Comparison of ENCODE assay signal across 11 mouse cellular contexts in the genomic region with DNA sequence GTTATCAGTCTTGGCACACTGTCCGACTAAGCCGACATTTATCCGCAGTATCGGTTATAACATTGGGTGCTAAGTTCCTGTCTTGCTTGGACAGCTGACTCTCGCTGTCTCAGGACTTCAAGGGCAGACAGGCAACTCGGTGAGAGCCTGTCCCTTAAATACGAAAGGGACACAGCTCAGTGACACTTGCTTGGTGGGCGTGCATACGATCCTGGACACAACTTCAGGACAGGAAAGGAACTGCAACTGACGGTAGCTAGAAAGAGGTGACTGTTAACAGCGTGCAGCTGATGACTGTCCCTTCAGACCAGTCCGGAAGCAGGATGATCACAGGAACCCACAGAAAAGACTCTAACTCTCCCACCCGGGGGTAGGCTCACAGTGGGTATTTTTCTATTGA. TPM values are rescaled to one million over a fixed set of nuclear protein-coding genes. Genes with fewer than 3 reads are reported as not detected.
DNase-seq lines count a peak whose midpoint lies in the region; ATAC-seq and TF ChIP-seq lines count a peak whose summit lies in the region.
"Had no signal": no experiment of that assay in that cellular context is flagged by ENCODE, and none has a peak within 500 bp of the region (broad histone marks: within the 10 kb centered on the region; RNA-seq: fewer than 3 reads in every experiment).

No protein-coding gene starts in this region.

- 36% methylated on average over 13 of the region's 13 CpGs for WGBS in forebrain, postnatal 0 days
- WGBS in forebrain, embryonic 16.5 days = 36% methylated on average over 13 of the region's 13 CpGs
- WGBS in kidney, embryonic 15.5 days = 35% methylated on average over 13 of the region's 13 CpGs
- WGBS in embryonic facial prominence, embryonic 13.5 days = 37% methylated on average over 13 of the region's 13 CpGs

- H3K4me1 ChIP-seq in forebrain, postnatal 0 days (ENCODE audit: insufficient read depth) = no peaks in the 10 kb centered on the region
- H3K4me1 ChIP-seq in forebrain, embryonic 16.5 days (replicated peaks; ENCODE audit: control insufficient read depth, insufficient read depth, low read length) = no peaks in the 10 kb centered on the region
- H3K4me1 ChIP-seq in kidney, embryonic 15.5 days = peaks cover 4% of the 10 kb centered on the region; the same call in 1 of the 2 replicates
- no peaks in the 10 kb centered on the region for H3K4me1 ChIP-seq in embryonic facial prominence, embryonic 13.5 days

- no peaks in the 10 kb centered on the region; the same call in 1 of the 2 replicates for H3K27me3 ChIP-seq in forebrain, postnatal 0 days (ENCODE audit: insufficient read depth, low read length)
- no peaks in the 10 kb centered on the region for H3K27me3 ChIP-seq in forebrain, embryonic 16.5 days (replicated peaks; ENCODE audit: control insufficient read depth, insufficient read depth, low read length)
- H3K27me3 ChIP-seq in kidney, embryonic 15.5 days = peaks cover 28% of the 10 kb centered on the region
- H3K27me3 ChIP-seq in embryonic facial prominence, embryonic 13.5 days = peaks cover 9% of the 10 kb centered on the region

- H3K4me3 ChIP-seq in forebrain, postnatal 0 days (ENCODE audit: low read depth, low read length) = no peak overlapping the region
- no peak overlapping the region for H3K4me3 ChIP-seq in forebrain, embryonic 16.5 days (replicated peaks; ENCODE audit: low read length)
- peak overlapping the region; percentile 14; the same call in 1 of the 2 replicates for H3K4me3 ChIP-seq in kidney, embryonic 15.5 days (replicated peaks)
- H3K4me3 ChIP-seq in embryonic facial prominence, embryonic 13.5 days = no peak overlapping the region

- H3K36me3 ChIP-seq in forebrain, postnatal 0 days (ENCODE audit: insufficient read depth) = no peaks in the 10 kb centered on the region
- no peaks in the 10 kb centered on the region for H3K36me3 ChIP-seq in forebrain, embryonic 16.5 days (ENCODE audit: control insufficient read depth, insufficient read depth)
- H3K36me3 ChIP-seq in kidney, embryonic 15.5 days = no peaks in the 10 kb centered on the region; the same call in 1 of the 2 replicates
- no peaks in the 10 kb centered on the region for H3K36me3 ChIP-seq in embryonic facial prominence, embryonic 13.5 days

- no peak for ATAC-seq in forebrain, postnatal 0 days
- ATAC-seq in forebrain, embryonic 16.5 days = no peak
- ATAC-seq in kidney, embryonic 15.5 days (replicated peaks; ENCODE audit: low FRiP score) = no peak
- ATAC-seq in embryonic facial prominence, embryonic 13.5 days (ENCODE audit: insufficient number of reproducible peaks, insufficient read depth, low FRiP score, low TSS enrichment, low read depth) = no peak

- H3K4me2 ChIP-seq in forebrain, postnatal 0 days (ENCODE audit: low read depth) = 0 out of 2 replicates have a peak overlapping the region, but pooled peaks have one; percentile 3
- H3K4me2 ChIP-seq in forebrain, embryonic 16.5 days (ENCODE audit: low read length) = no peak overlapping the region
- peak overlapping the region; percentile 43 for H3K4me2 ChIP-seq in kidney, embryonic 15.5 days
- H3K4me2 ChIP-seq in embryonic facial prominence, embryonic 13.5 days = peak overlapping the region; percentile 22

- no peak overlapping the region for H3K27ac ChIP-seq in forebrain, postnatal 0 days (ENCODE audit: low read depth, low read length)
- H3K27ac ChIP-seq in forebrain, embryonic 16.5 days (ENCODE audit: low read length) = no peak overlapping the region
- no peak overlapping the region for H3K27ac ChIP-seq in kidney, embryonic 15.5 days
- no peak overlapping the region for H3K27ac ChIP-seq in embryonic facial prominence, embryonic 13.5 days

- no peaks in the 10 kb centered on the region for H3K9me3 ChIP-seq in forebrain, postnatal 0 days (ENCODE audit: low read length)
- H3K9me3 ChIP-seq in forebrain, embryonic 16.5 days (ENCODE audit: control insufficient read depth, low read length) = no peaks in the 10 kb centered on the region
- no peaks in the 10 kb centered on the region for H3K9me3 ChIP-seq in kidney, embryonic 15.5 days (replicated peaks)
- H3K9me3 ChIP-seq in embryonic facial prominence, embryonic 13.5 days = no peaks in the 10 kb centered on the region

- DNase-seq in forebrain, postnatal 0 days = no peak
- DNase-seq in kidney, postnatal 4 days = no peak
- DNase-seq in A20 (ENCODE audit: low read depth, low spot score) = peak; percentile 67
- no peak for DNase-seq in cerebellum, postnatal 36 days
- DNase-seq in adrenal gland, adult 8-10 months = no peak
- DNase-seq: gastrocnemius, postnatal 14 days; kidney, postnatal 14 days; right cerebral cortex, postnatal 25 days had no signal

- peak; percentile 50 for TF ChIP-seq CTCF in forebrain, postnatal 0 days (IDR thresholded peaks at IDR 0.05; ENCODE audit: low read depth)

- no peak overlapping the region for H3K9ac ChIP-seq in forebrain, postnatal 0 days
- H3K9ac ChIP-seq in forebrain, embryonic 16.5 days (replicated peaks; ENCODE audit: low read depth, low read length) = no peak overlapping the region
- no peak overlapping the region for H3K9ac ChIP-seq in kidney, embryonic 15.5 days
- H3K9ac ChIP-seq in embryonic facial prominence, embryonic 13.5 days = no peak overlapping the region

RNA-seq across cellular contexts. Expression of a gene that starts 27.8 kb away (rescaled TPM):
- total RNA-seq in forebrain, postnatal 0 days (2014; rRNA removed) = 8.5 and 11.6 TPM in 2 replicates
- polyA plus RNA-seq in forebrain, postnatal 0 days (2015; fragmentation: Nextera tagmentation; extraction: Ambion mirVana) = 6.4 and 10.1 TPM in 2 replicates
- polyA plus RNA-seq in forebrain, embryonic 16.5 days (2015; fragmentation: Nextera tagmentation; extraction: Ambion mirVana) = 13.0 and 13.2 TPM in 2 replicates
- 17.5 and 19.4 TPM in 2 replicates for polyA plus RNA-seq in kidney, embryonic 15.5 days (2015; fragmentation: Nextera tagmentation; extraction: Ambion mirVana)
- 8.8 and 10.0 TPM in 2 replicates for polyA plus RNA-seq in embryonic facial prominence, embryonic 13.5 days (2015; fragmentation: Nextera tagmentation; extraction: Ambion mirVana)
- 10 to 100 TPM; 53.9 to 96.3 (median 78.7) TPM for total RNA-seq in adrenal gland, adult 8-10 months (2022)
